Mouse (Mus musculus) heart, embryonic 13.5 days (tissue): ENCODE measurements around the gene Golm1. TPM values are rescaled to one million over a fixed set of nuclear protein-coding genes. Genes with fewer than 3 reads are reported as not detected.
A peak's percentile ranks its signal among the peaks of the same experiment; 100 is the strongest.

Experiments used
- ATAC-seq: fragments of 200-750 bp; cut with Nextera tagmentation; 2 replicates; pipeline ENCODE4 v1.8.0; 2017; ENCODE audit warnings: moderate TSS enrichment; ENCODE audit not compliant: insufficient number of reproducible peaks, low FRiP score, low TSS enrichment; ENCODE audit errors: extremely low read depth
- H3K27ac ChIP-seq: fragments of 300-500 bp; sonication (generic); replicated peaks from 2 replicates; pipeline ENCODE4 v1.5.1; 2015; ENCODE audit warnings: moderate library complexity, mild to moderate bottlenecking, inconsistent platforms
- H3K27me3 ChIP-seq: fragments of 300-500 bp; sonication (generic); replicated peaks from 2 replicates; pipeline ENCODE4 v1.6.1; 2015; ENCODE audit warnings: mild to moderate bottlenecking, inconsistent platforms
- H3K36me3 ChIP-seq: fragments of 300-500 bp; sonication (generic); 2 replicates; pipeline ENCODE4 v1.6.1; 2015; ENCODE audit warnings: mild to moderate bottlenecking, inconsistent platforms
- H3K4me1 ChIP-seq: fragments of 300-500 bp; sonication (generic); 2 replicates; pipeline ENCODE4 v1.6.1; 2015; ENCODE audit warnings: inconsistent platforms
- H3K4me2 ChIP-seq: fragments of 300-500 bp; sonication (generic); 2 replicates; pipeline ENCODE4 v1.6.1; 2015; ENCODE audit warnings: inconsistent platforms, mild to moderate bottlenecking, moderate library complexity
- H3K4me3 ChIP-seq: fragments of 300-500 bp; sonication (generic); 2 replicates; pipeline ENCODE4 v1.5.1; 2015; ENCODE audit warnings: moderate library complexity, mild to moderate bottlenecking, inconsistent platforms
- H3K9ac ChIP-seq: fragments of 300-500 bp; sonication (generic); 2 replicates; pipeline ENCODE4 v1.6.1; 2015; ENCODE audit warnings: inconsistent platforms, mild to moderate bottlenecking, moderate library complexity
- H3K9me3 ChIP-seq: fragments of 300-500 bp; sonication (generic); 2 replicates; pipeline ENCODE4 v1.6.1; 2016; ENCODE audit warnings: inconsistent platforms
- WGBS: fragments of 180-500 bp; shearing (Covaris S2); methylation state at CpG from one replicate; pipeline ENCODE4 v1.1.7; 2015; ENCODE audit warnings: mixed read lengths; 5-methylcytosine and 5-hydroxymethylcytosine counted together
- polyA plus RNA-seq: library from polyadenylated mRNA; unstranded; fragments of >200 nt; fragmentation: Nextera tagmentation; extraction: Ambion mirVana; gene quantifications from 2 replicates; pipeline ENCODE4 v1.2.1, GENCODE M21; 2015

The Golm1 gene
- polyA plus RNA-seq, 1 experiment from 2014 or later: 51.3 TPM

- Histone ChIP-seq H3K4me2 (no peak overlapping the region), H3K9me3 (no peaks in the 10 kb centered on the region), H3K4me3 (no peak overlapping the region), H3K27ac (peak overlapping the region; percentile 50), H3K9ac (no peak overlapping the region), H3K36me3 (peaks cover 43% of the 10 kb centered on the region), H3K27me3 (no peaks in the 10 kb centered on the region), H3K4me1 (peaks cover 29% of the 10 kb centered on the region)
- WGBS: 47% methylated on average over 11 of the region's 11 CpGs
- ATAC-seq: no peak
Observed at GRCm38 (mm10) chr13:59646674-59647244, 28.9 kb downstream of the Golm1 start.

DNA sequence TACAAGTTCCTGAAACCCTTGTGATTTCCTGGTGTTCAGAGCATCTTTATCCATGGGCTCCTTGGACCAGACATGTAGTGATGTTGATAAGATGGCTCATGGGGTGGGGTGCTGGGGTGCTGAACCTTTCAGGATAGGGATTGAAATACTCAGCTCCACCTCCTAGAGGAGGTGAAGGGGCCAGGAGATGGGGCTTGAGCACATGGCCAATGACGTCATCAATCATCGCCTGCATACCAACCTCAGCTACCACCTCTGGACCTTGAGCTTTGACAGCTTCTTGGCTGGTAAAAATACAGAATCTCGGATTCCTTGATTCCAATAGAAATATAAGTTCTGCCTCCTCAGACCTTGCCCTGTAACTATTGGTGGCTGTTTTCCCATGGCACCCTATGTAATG lies 30.1 kb downstream of the Golm1 start:
- no peak for ATAC-seq
- peaks cover 39% of the 10 kb centered on the region for H3K4me1 ChIP-seq

GRCm38 (mm10) chr13:59642818-59643217 lies 32.8 kb downstream of the Golm1 start:
- ATAC-seq: no peak
- H3K4me3 ChIP-seq: no peak overlapping the region
- H3K9ac ChIP-seq: no peak overlapping the region
- H3K36me3 ChIP-seq: peaks cover 41% of the 10 kb centered on the region
- H3K27ac ChIP-seq: no peak overlapping the region
- H3K27me3 ChIP-seq: no peaks in the 10 kb centered on the region
- 42% methylated on average over 2 of the region's 2 CpGs for WGBS
- H3K9me3 ChIP-seq: no peaks in the 10 kb centered on the region
- H3K4me2 ChIP-seq: no peak overlapping the region
- H3K4me1 ChIP-seq: peaks cover 53% of the 10 kb centered on the region

More for the DNA sequence above, 30.1 kb downstream of the Golm1 start:
- H3K4me2 ChIP-seq: no peak overlapping the region
- H3K36me3 ChIP-seq: peaks cover 43% of the 10 kb centered on the region
- H3K9me3 ChIP-seq: no peaks in the 10 kb centered on the region
- H3K27ac ChIP-seq: peak overlapping the region; percentile 50
- no peak overlapping the region for H3K4me3 ChIP-seq
- no peaks in the 10 kb centered on the region for H3K27me3 ChIP-seq
- WGBS: 67% methylated on average over 3 of the region's 3 CpGs
- H3K9ac ChIP-seq: no peak overlapping the region

DNA sequence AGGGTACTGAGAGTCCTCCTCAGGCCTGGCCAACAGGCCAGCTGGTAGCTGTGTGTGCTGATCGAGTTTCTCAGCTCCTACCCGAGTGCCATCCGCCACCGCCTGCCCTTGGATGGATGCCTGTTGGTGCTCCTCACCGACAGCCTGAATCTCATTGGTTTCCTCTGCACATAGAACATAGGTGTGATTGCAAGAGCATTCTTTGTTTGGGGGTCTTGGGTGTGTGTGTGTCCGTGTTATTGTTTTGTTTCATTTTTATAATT lies 35.5 kb downstream of the Golm1 start:
- H3K27me3 ChIP-seq: no peaks in the 10 kb centered on the region
- no peak overlapping the region for H3K9ac ChIP-seq
- H3K4me3 ChIP-seq: no peak overlapping the region
- H3K4me2 ChIP-seq: no peak overlapping the region
- H3K27ac ChIP-seq: no peak overlapping the region
- WGBS: 85% methylated on average over 6 of the region's 6 CpGs
- ATAC-seq: no peak
- peaks cover 26% of the 10 kb centered on the region for H3K4me1 ChIP-seq
- H3K9me3 ChIP-seq: no peaks in the 10 kb centered on the region
- H3K36me3 ChIP-seq: peaks cover 64% of the 10 kb centered on the region

- Histone ChIP-seq H3K27me3 (no peaks in the 10 kb centered on the region), H3K4me2 (no peak overlapping the region), H3K36me3 (peaks cover 65% of the 10 kb centered on the region), H3K4me1 (peaks cover 26% of the 10 kb centered on the region), H3K4me3 (no peak overlapping the region), H3K27ac (no peak overlapping the region), H3K9me3 (no peaks in the 10 kb centered on the region), H3K9ac (no peak overlapping the region)
- ATAC-seq: no peak
- WGBS: 66% methylated on average over 16 of the region's 16 CpGs
Observed at GRCm38 (mm10) chr13:59639368-59640177, 36.0 kb downstream of the Golm1 start.

DNA sequence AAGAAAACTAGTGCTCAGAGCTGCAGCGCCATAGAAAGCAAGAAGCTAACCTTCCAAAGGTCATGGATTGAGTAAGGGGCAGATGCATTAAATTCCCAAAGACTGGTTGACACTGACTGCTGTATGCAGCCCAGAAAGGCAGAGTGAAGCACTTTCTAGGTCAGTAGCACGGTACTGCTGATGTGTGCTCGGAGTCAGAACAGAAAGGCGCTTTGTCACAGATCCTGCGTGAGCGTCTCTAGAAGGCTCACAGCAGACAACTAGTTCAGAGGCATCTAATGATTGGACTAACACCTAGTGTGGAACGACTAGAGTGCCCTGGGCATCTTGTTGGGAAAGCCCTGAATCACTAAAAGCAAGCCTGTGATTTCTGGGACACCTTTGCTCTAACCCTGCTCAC lies 37.8 kb downstream of the Golm1 start:
- no peak for ATAC-seq
- no peak overlapping the region for H3K4me2 ChIP-seq
- H3K4me3 ChIP-seq: no peak overlapping the region
- no peak overlapping the region for H3K9ac ChIP-seq
- H3K4me1 ChIP-seq: peaks cover 26% of the 10 kb centered on the region
- H3K27ac ChIP-seq: no peak overlapping the region
- peaks cover 80% of the 10 kb centered on the region for H3K36me3 ChIP-seq
- no peaks in the 10 kb centered on the region for H3K27me3 ChIP-seq
- H3K9me3 ChIP-seq: no peaks in the 10 kb centered on the region
- WGBS: 89% methylated on average over 7 of the region's 7 CpGs

- no peak overlapping the region for H3K4me2 ChIP-seq
Observed at GRCm38 (mm10) chr13:59634637-59635036, 41.0 kb downstream of the Golm1 start.

GRCm38 (mm10) chr13:59626739-59627138 lies 48.9 kb downstream of the Golm1 start:
- H3K4me3 ChIP-seq: no peak overlapping the region
- 68% methylated on average over 7 of the region's 7 CpGs for WGBS
- peaks cover 90% of the 10 kb centered on the region for H3K36me3 ChIP-seq
- no peaks in the 10 kb centered on the region for H3K27me3 ChIP-seq
- H3K4me1 ChIP-seq: peaks cover 31% of the 10 kb centered on the region
- ATAC-seq: no peak
- H3K27ac ChIP-seq: 0 out of 2 replicates have a peak overlapping the region, but pooled peaks have one; percentile 3
- H3K9ac ChIP-seq: peak overlapping the region; percentile 33; the same call in 1 of the 2 replicates
- no peaks in the 10 kb centered on the region for H3K9me3 ChIP-seq
- H3K4me2 ChIP-seq: no peak overlapping the region

More at GRCm38 (mm10) chr13:59634637-59635036, 41.0 kb downstream of the Golm1 start:
- no peak for ATAC-seq
- Histone ChIP-seq H3K4me1 (peaks cover 8% of the 10 kb centered on the region), H3K4me3 (no peak overlapping the region), H3K27me3 (no peaks in the 10 kb centered on the region), H3K9me3 (no peaks in the 10 kb centered on the region), H3K36me3 (peaks cover 96% of the 10 kb centered on the region), H3K9ac (no peak overlapping the region), H3K27ac (no peak overlapping the region)
- 72% methylated on average over 5 of the region's 5 CpGs for WGBS

- peak; percentile 68; the same call in 1 of the 2 replicates for ATAC-seq
- Histone ChIP-seq H3K4me3 (no peak overlapping the region), H3K9me3 (no peaks in the 10 kb centered on the region), H3K4me1 (peaks cover 31% of the 10 kb centered on the region), H3K9ac (no peak overlapping the region), H3K36me3 (peaks cover 90% of the 10 kb centered on the region), H3K27ac (peak overlapping the region; percentile 89), H3K4me2 (peak overlapping the region; percentile 44), H3K27me3 (no peaks in the 10 kb centered on the region)
- 33% methylated on average over 5 of the region's 5 CpGs for WGBS
Observed at GRCm38 (mm10) chr13:59624903-59625302, 50.7 kb downstream of the Golm1 start.

DNA sequence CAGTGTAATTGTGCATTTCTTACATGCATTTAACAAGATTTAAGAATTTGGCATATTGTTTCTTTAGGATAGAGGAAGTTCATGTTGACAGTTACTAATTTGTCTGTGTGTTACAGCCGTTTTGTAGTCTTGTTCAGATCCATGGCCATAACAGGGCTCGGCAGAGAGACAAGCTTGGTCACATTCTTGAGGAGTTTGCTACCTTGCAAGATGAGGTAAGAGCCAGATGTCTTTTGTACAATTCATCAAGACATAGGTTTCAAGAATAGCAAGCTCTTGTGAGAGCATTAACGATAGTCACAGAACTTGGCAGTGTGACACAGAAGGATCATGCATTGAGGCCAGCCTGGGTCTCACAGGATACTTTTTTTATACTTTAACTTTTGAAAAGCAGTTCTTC lies 51.2 kb downstream of the Golm1 start:
- Histone ChIP-seq H3K27me3 (no peaks in the 10 kb centered on the region), H3K36me3 (peaks cover 88% of the 10 kb centered on the region), H3K27ac (peak overlapping the region; percentile 89), H3K9ac (no peak overlapping the region), H3K4me2 (no peak overlapping the region), H3K4me3 (no peak overlapping the region), H3K9me3 (no peaks in the 10 kb centered on the region), H3K4me1 (peaks cover 31% of the 10 kb centered on the region)
- ATAC-seq: no peak
- WGBS: 42% methylated on average over 3 of the region's 3 CpGs

DNA sequence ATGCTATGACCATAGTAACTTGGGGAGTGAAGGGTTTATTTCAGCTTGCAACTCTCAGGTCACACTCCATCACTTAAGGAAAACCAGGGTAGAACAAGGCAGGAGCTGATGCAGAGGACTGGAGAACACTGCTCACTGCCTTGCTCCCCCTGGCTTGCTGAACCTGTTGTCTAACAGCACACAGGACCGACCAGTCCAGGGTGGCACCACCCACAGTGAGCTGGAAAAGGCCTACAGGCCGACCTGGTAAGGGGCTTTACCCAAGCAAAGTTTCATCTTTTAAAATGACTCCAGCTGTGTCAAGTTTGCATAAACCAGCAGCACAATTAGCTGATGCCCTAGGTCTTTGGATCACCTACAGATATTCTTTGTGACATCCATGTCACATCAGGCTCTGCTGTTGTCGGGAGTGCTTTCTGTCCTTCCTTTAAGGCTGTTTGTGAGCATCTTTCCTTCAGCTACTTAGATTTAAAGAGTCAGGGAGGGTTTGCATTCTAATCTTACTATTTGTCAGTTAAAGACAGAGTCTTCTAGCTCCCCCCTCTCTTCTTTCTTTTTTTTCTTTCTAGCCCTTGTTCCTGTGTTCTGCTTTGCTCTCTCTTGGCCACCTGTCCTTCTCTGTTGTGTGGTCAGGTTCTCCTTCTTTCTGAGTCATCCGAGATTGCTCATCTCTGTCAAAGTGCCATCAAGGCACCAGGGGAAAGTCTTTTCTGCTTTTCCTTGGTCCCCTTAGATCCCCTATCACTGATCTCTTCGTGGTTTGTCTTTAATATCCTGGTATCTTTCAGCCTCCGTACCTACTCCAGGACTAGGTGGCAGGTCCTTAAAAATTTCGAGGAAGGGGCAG lies 53.7 kb downstream of the Golm1 start:
- H3K27ac ChIP-seq: no peak overlapping the region
- H3K36me3 ChIP-seq: peaks cover 88% of the 10 kb centered on the region
- H3K9ac ChIP-seq: no peak overlapping the region
- no peaks in the 10 kb centered on the region for H3K27me3 ChIP-seq
- WGBS: 81% methylated on average over 7 of the region's 7 CpGs
- H3K9me3 ChIP-seq: no peaks in the 10 kb centered on the region
- no peak for ATAC-seq
- peaks cover 31% of the 10 kb centered on the region for H3K4me1 ChIP-seq
- H3K4me3 ChIP-seq: no peak overlapping the region
- H3K4me2 ChIP-seq: no peak overlapping the region
